Mouse (Mus musculus) hindbrain, embryonic 14.5 days (tissue): Measurements from ENCODE around the gene Cab39l. TPM values are rescaled to one million over a fixed set of nuclear protein-coding genes. Genes with fewer than 3 reads are reported as not detected.

Source experiments
- ATAC-seq: fragments of 200-750 bp; cut with Nextera tagmentation; 2 replicates; pipeline ENCODE4 v1.8.0; 2017; ENCODE audit warnings: moderate number of reproducible peaks, mild to moderate bottlenecking, moderate TSS enrichment, moderate library complexity; ENCODE audit not compliant: low FRiP score
- DNase-seq: peaks from one replicate; pipeline ENCODE4 v3.0.0-alpha.2; 2015; ENCODE audit warnings: low spot score
- H3K27ac ChIP-seq: fragments of 300-500 bp; sonication (generic); 2 replicates; pipeline ENCODE4 v1.5.1; 2014; ENCODE audit warnings: mild to moderate bottlenecking, moderate library complexity
- H3K27me3 ChIP-seq: fragments of 300-500 bp; sonication (generic); 2 replicates; pipeline ENCODE4 v1.6.1; 2014; ENCODE audit warnings: mild to moderate bottlenecking, low read length, mixed read lengths; ENCODE audit not compliant: control insufficient read depth, insufficient read depth
- H3K36me3 ChIP-seq: fragments of 300-500 bp; sonication (generic); replicated peaks from 2 replicates; pipeline ENCODE4 v1.6.1; 2014; ENCODE audit not compliant: control insufficient read depth, insufficient read depth
- H3K4me1 ChIP-seq: fragments of 300-500 bp; sonication (generic); replicated peaks from 2 replicates; pipeline ENCODE4 v1.6.1; 2014; ENCODE audit warnings: antibody characterized with exemption, low read length, mixed read lengths; ENCODE audit not compliant: control insufficient read depth, insufficient read depth
- H3K4me2 ChIP-seq: fragments of 300-500 bp; sonication (generic); replicated peaks from 2 replicates; pipeline ENCODE4 v1.6.1; 2014; ENCODE audit warnings: mild to moderate bottlenecking, moderate library complexity
- H3K4me3 ChIP-seq: fragments of 300-500 bp; sonication (generic); replicated peaks from 2 replicates; pipeline ENCODE4 v1.5.1; 2014; ENCODE audit warnings: mild to moderate bottlenecking, low read length
- H3K9ac ChIP-seq: fragments of 300-500 bp; sonication (generic); 2 replicates; pipeline ENCODE4 v1.6.1; 2014
- H3K9me3 ChIP-seq: fragments of 300-500 bp; sonication (generic); 2 replicates; pipeline ENCODE4 v1.6.1; 2016; ENCODE audit warnings: low read length; ENCODE audit not compliant: control insufficient read depth
- WGBS: fragments of 180-500 bp; shearing (Covaris S2); extraction: QIAGEN DNeasy Blood & Tissue Kit; methylation state at CpG from one replicate; pipeline ENCODE4 v1.1.7; 2014; 5-methylcytosine and 5-hydroxymethylcytosine counted together
- polyA plus RNA-seq: library from polyadenylated mRNA; unstranded; fragments of >200 nt; fragmentation: Nextera tagmentation; extraction: Ambion mirVana; gene quantifications from 2 replicates; pipeline ENCODE4 v1.2.1, GENCODE M21; 2014

Gene Cab39l
- polyA plus RNA-seq, 1 experiment from 2014 or later = 32.2 TPM

DNA sequence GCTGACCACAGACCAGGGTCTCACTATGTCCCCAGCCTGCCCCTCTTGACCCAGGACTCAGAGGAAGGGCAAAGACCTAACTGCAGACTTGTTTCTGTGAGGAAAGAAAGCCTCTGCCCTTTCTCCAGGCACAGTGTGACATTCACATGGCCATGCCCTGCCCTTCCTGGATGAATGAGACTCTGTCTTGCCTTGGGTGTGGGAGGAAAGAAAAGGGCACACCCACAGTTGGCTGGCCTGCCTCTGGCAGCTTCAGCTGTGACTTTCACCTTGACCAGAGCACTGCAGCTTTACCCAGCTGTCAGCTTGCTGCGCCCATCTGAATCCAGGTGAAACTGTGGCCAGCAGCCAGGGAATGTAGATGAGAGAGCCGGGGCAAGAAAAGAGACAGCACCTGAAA lies 110.1 kb downstream of the Cab39l start:
- no peak overlapping the region for H3K27ac ChIP-seq
- H3K4me3 ChIP-seq = no peak overlapping the region
- H3K27me3 ChIP-seq = no peaks in the 10 kb centered on the region
- no peak overlapping the region for H3K4me2 ChIP-seq
- H3K9me3 ChIP-seq = no peaks in the 10 kb centered on the region
- H3K36me3 ChIP-seq = no peaks in the 10 kb centered on the region
- 89% methylated on average over 2 of the region's 2 CpGs for WGBS
- ATAC-seq = no peak
- H3K9ac ChIP-seq = no peak overlapping the region
- no peak for DNase-seq
- no peaks in the 10 kb centered on the region; the same call in 1 of the 2 replicates for H3K4me1 ChIP-seq

DNA sequence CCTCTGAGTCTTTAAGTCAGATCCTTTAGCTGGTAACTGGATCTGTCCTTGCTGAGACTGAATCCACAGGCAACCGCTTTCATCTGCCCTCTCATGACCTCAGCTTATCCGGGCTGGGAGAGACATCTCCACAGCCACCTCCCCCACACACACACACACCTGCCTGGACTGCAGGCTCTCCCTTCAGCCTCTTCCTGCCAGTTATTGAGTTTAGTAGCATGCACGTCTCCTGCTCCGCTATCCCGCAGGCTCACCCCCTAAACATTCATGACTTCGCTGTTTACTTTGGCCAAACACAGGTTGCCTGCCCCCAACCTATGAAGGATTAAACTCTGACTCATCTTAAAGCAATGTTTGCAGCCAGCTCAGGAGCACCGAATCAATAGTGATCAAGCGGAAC lies 111.2 kb downstream of the Cab39l start:
- whole genome bisulfite sequencing = 81% methylated on average over 8 of the region's 8 CpGs
- no peak overlapping the region for H3K4me3 ChIP-seq
- no peak overlapping the region for H3K4me2 ChIP-seq
- DNase-seq (no peak), ATAC-seq (no peak)
- H3K27ac ChIP-seq = no peak overlapping the region
- no peaks in the 10 kb centered on the region; the same call in 1 of the 2 replicates for H3K4me1 ChIP-seq
- no peaks in the 10 kb centered on the region for H3K36me3 ChIP-seq
- no peaks in the 10 kb centered on the region for H3K27me3 ChIP-seq
- no peak overlapping the region for H3K9ac ChIP-seq
- no peaks in the 10 kb centered on the region for H3K9me3 ChIP-seq

DNA sequence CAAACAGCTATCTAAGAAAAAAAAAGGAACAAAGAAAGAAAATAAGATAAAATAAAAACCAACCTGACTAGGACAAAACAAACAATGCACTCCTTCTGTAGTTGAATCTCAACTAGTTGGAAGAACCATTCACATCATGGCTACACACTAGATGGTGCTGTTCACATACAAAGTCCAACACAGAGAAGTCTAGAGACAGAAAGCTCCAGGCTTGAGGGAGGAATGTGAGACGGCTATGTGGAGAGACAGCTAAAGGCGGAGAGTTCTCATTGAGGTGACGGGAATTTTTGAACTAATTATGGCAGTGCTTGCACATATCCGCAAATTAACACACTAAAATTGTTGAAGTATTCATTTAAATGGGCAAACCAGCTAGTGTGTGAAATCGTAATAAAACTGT lies 113.3 kb downstream of the Cab39l start:
- Histone ChIP-seq H3K9ac (no peak overlapping the region), H3K36me3 (no peaks in the 10 kb centered on the region), H3K27me3 (no peaks in the 10 kb centered on the region), H3K27ac (no peak overlapping the region), H3K9me3 (no peaks in the 10 kb centered on the region), H3K4me1 (no peaks in the 10 kb centered on the region; the same call in 1 of the 2 replicates), H3K4me3 (no peak overlapping the region), H3K4me2 (no peak overlapping the region)
- DNase-seq = no peak
- ATAC-seq = no peak
- 83% methylated on average over 5 of the region's 5 CpGs for WGBS

DNA sequence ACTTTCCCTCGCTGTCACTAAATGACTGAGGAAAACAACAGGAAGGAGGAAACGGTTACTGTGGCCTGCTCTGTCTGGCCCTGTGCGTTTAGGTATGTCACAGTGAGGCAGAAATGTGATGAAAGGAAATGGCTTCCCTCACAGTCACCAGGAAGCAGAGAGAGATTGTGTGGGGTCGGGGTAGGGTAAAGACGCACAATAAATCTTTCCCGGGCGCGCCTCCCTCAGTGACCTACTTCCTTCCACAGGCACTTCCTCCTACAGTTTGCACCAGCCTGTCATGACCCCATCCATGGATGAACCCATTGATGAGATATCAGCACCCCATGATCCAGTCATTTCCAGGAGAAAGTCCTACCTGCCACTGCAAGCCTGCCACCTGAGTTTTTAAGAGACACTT lies 114.2 kb downstream of the Cab39l start:
- H3K4me2 ChIP-seq = no peak overlapping the region
- no peaks in the 10 kb centered on the region for H3K27me3 ChIP-seq
- DNase-seq (no peak), ATAC-seq (no peak)
- H3K4me1 ChIP-seq = no peaks in the 10 kb centered on the region; the same call in 1 of the 2 replicates
- no peak overlapping the region for H3K4me3 ChIP-seq
- H3K9ac ChIP-seq = no peak overlapping the region
- WGBS = 82% methylated on average over 8 of the region's 8 CpGs
- H3K9me3 ChIP-seq = no peaks in the 10 kb centered on the region
- no peaks in the 10 kb centered on the region for H3K36me3 ChIP-seq
- no peak overlapping the region for H3K27ac ChIP-seq

DNA sequence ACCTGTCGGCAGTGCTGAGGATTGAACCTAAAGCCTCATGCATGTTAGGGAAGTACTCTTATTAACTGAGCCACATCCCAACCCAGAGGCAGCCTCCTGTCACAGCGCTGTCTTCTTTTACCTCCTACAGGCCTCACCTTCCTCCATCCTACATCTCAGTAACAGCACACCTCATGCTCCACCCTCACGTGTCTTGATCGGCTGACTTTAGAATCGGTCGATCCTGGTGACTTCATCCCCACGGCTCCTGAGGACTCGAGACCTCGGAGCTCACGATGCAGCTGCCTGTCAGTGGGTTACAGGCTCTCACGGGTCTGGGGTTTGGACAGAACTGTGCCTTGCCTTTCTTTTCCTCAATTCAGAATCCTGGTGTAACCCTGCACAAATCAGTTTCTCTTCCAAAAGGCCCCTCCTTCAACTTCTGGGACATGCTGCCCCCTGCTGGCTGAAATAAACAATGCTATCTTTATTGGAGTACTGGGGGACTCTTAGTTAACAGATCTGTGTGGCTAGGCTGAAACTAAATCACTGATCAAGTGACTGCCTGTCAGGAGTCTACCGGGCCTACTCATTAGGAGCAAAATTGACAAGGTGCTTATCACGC lies 115.3 kb downstream of the Cab39l start:
- no peaks in the 10 kb centered on the region for H3K4me1 ChIP-seq
- H3K4me3 ChIP-seq = no peak overlapping the region
- no peak overlapping the region for H3K9ac ChIP-seq
- H3K36me3 ChIP-seq = no peaks in the 10 kb centered on the region
- H3K27ac ChIP-seq = no peak overlapping the region
- WGBS = 59% methylated on average over 13 of the region's 13 CpGs
- ATAC-seq (peak; percentile 33; the same call in 1 of the 2 replicates), DNase-seq (peak; percentile 88)
- H3K4me2 ChIP-seq = no peak overlapping the region; the same call in 1 of the 2 replicates
- H3K9me3 ChIP-seq = no peaks in the 10 kb centered on the region
- H3K27me3 ChIP-seq = no peaks in the 10 kb centered on the region

DNA sequence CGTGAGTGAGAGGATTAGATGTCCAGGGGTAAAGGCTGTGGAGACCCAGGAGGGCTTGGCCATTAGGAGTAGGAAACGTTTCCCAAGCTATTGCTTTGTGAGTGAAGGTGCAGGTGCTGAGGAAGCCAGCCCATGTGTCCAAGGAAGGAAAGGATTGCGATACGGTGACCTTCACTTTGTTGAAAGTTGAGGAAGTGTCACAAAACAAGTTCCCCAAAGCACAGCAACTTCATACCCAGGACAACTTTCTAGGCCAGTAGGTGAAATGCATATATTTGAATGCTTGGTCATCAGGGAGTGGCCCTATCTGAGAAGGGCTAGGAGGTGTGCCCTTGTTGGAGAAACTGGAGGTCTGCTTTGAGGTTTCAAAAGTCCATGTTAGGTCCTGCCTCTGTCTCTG lies 116.3 kb downstream of the Cab39l start:
- Histone ChIP-seq H3K9ac (no peak overlapping the region), H3K4me2 (no peak overlapping the region), H3K27ac (no peak overlapping the region), H3K4me1 (no peaks in the 10 kb centered on the region), H3K36me3 (no peaks in the 10 kb centered on the region), H3K27me3 (no peaks in the 10 kb centered on the region), H3K9me3 (no peaks in the 10 kb centered on the region), H3K4me3 (no peak overlapping the region)
- no peak for DNase-seq
- 84% methylated on average over 4 of the region's 4 CpGs for WGBS
- ATAC-seq = no peak

DNA sequence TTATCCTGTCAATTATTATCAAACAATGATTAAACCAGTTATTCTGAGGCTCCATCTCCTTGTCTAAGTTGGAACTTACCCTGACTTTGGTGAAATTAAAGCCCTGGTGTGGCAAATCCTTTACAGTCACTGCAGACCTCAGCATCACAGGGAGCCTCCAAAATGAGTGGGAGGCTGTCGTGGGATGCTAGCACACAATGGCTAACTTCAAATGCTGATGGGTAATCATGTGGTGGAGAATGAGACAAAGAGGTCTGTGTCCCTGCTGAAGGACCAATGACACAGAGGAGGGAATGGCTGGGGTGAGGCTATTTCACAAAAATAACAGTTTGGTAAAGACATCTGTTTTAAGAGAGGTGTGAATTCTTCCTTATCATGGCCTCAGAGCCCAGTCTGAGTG lies 117.1 kb downstream of the Cab39l start:
- Histone ChIP-seq H3K27me3 (no peaks in the 10 kb centered on the region), H3K4me2 (no peak overlapping the region), H3K27ac (no peak overlapping the region), H3K4me3 (no peak overlapping the region), H3K4me1 (no peaks in the 10 kb centered on the region), H3K9ac (no peak overlapping the region), H3K9me3 (no peaks in the 10 kb centered on the region), H3K36me3 (peaks cover 3% of the 10 kb centered on the region; the same call in 1 of the 2 replicates)
- DNase-seq (no peak), ATAC-seq (no peak)
- WGBS = 37% methylated on average over 1 of the region's 1 CpGs

DNA sequence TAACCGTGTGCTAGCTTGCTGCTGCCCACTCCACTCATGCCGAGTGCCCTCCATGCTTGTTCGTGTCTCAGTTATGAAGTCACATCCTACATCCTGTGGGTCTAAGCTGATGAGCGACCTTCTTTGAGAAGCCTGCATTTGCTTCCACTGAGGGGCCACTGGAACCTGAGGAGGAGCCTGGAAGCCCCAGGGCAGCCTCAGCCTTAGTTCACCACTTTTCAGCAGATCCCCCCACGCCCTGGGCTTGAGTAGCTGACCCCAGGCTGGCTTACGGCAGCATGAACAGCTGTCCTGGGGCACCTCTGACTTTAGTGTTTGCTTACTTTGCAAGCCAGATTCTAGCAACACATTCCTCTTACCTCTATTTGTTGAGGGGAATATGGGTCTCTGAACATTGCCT lies 126.0 kb downstream of the Cab39l start:
- Histone ChIP-seq H3K9me3 (no peaks in the 10 kb centered on the region), H3K4me3 (no peak overlapping the region), H3K4me2 (no peak overlapping the region), H3K27me3 (no peaks in the 10 kb centered on the region), H3K36me3 (peaks cover 48% of the 10 kb centered on the region), H3K4me1 (no peaks in the 10 kb centered on the region), H3K9ac (no peak overlapping the region), H3K27ac (no peak overlapping the region)
- ATAC-seq (no peak), DNase-seq (no peak)
- 94% methylated on average over 6 of the region's 6 CpGs for WGBS

DNA sequence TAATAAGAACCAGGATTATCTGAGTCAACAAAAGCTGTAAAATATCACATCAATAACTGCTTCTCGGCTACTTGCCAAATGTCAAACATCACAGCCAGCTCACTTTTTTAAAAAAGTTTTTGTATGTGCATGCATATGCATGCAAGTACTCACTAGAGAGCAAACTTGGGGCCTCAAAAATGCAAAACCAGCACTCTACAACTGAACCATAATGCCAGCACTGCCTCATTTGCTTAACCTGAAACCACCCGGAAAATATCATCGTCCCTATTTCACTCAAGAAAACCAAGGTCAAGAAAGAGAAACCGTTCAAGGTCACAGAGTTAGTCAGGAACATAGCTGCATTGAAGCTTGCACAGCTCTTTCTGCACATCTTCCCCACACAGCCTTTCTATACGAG lies 135.6 kb downstream of the Cab39l start:
- Histone ChIP-seq H3K4me2 (no peak overlapping the region), H3K9ac (no peak overlapping the region), H3K4me3 (no peak overlapping the region), H3K36me3 (peaks cover 42% of the 10 kb centered on the region), H3K27me3 (no peaks in the 10 kb centered on the region), H3K4me1 (no peaks in the 10 kb centered on the region), H3K27ac (no peak overlapping the region), H3K9me3 (no peaks in the 10 kb centered on the region)
- DNase-seq (no peak), ATAC-seq (no peak)
- WGBS = 96% methylated on average over 5 of the region's 5 CpGs

DNA sequence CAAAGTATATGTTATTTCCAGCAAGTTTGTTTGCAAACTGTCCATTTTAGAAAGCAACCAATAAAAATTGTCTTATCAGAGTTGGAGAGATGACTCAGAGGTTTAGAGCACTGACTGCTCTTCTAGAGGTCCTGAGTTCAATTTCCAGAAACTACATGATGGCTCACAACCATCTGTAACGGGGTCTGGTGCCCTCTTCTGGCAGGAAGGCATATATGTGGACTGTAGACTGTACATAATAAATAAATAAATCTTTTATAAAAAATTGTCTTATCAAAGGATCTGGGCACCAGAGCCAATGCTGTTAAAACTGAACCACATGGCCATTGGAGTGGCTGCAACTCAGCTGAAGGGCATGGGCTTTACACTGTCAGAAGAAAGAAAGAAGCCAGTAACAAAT lies 149.8 kb downstream of the Cab39l start:
- Histone ChIP-seq H3K4me1 (no peaks in the 10 kb centered on the region; the same call in 1 of the 2 replicates), H3K27me3 (no peaks in the 10 kb centered on the region), H3K27ac (no peak overlapping the region), H3K9me3 (no peaks in the 10 kb centered on the region), H3K36me3 (peaks cover 76% of the 10 kb centered on the region), H3K9ac (no peak overlapping the region), H3K4me2 (no peak overlapping the region), H3K4me3 (no peak overlapping the region)
- 89% methylated on average over 1 of the region's 1 CpGs for WGBS
- DNase-seq (no peak), ATAC-seq (no peak)
